Mouse (Mus musculus): ENCODE results near the gene Mgmt. TPM values are rescaled to one million over a fixed set of nuclear protein-coding genes. Genes with fewer than 3 reads are reported as not detected.

Mgmt gene
- 8.6 TPM for polyA plus RNA-seq (2017; shearing (Covaris generic))

DNA sequence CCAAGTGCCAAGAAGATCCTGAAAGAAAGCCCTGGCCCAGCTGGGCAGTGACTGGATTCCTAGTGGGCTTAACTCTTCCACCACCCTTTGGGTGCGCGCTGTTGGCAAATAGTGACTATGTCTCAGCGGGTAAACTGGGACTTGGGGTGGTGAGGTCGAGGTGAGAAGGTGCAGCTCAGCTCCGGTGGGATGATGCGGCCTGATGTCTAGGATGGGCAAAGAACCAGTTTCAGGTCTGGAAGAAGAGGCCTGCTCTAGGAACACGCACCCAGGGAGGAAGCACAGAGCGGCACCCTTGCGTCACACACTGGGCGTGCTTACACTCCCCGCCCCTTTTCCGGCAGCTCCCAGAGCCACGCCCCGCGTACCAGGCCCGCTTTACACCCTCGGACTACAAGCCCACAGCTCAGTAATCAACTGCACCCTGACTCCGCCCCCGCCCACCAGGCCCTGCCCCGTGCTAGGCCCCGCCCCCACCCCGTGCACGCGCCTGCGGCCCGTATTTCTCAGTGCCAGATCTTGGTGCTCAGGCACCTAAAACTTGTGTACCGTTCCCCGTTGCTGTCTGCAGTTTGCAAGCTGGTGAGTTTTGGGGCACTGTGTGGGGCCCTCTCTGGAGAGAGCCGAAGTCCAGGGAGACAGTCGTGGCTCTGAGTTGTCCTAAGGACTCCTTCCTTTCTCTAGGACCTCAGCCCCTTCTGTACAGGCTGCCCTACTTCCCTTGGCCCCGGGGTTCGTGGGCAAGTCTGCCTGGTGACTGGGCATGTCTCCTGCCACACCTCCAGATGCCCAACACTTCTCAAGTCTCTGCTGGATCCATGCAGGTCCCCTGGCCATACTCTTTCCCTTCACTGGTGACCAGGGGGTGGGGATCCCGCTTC, at the start of gene Mgmt:
TSS of gene Mgmt (plus strand) at position 509 of the 881 bp plus-strand sequence.

Measured in CD4-positive, CD25-positive, alpha-beta regulatory T cell, adult 9 weeks (primary cell).